Mouse (Mus musculus): ENCODE data around the gene Thyn1. TPM values are rescaled to one million over a fixed set of nuclear protein-coding genes. Genes with fewer than 3 reads are reported as not detected.

The Thyn1 gene
- polyA plus RNA-seq (2015; fragmentation: Nextera tagmentation; extraction: Ambion mirVana), result 134 and 142 TPM in 2 replicates

GRCm38 (mm10) chr9:26999461-27000395, at the start of gene Thyn1, which contains the start of gene Acad8:
Thyn1 (plus strand) TSS chr9:26999710.
Acad8 (minus strand) TSS chr9:26999566.
- Histone ChIP-seq H3K9ac (peak within 1 kb of the TSS; percentile 83), H3K4me2 (peak within 1 kb of the TSS; percentile 87), H3K27me3 (no peaks in the 10 kb centered on the region), H3K4me1 (replicated peaks) (peaks cover 26% of the 10 kb centered on the region), H3K27ac (peak within 1 kb of the TSS; percentile 76), H3K4me3 (peak within 1 kb of the TSS; percentile 73), H3K9me3 (no peaks in the 10 kb centered on the region), H3K36me3 (peaks cover 21% of the 10 kb centered on the region)
- peak; percentile 100 for ATAC-seq (ENCODE audit: low FRiP score)
- 1% methylated on average over 35 of the region's 35 CpGs for WGBS

- Histone ChIP-seq H3K36me3 (peaks cover 64% of the 10 kb centered on the region), H3K9me3 (no peaks in the 10 kb centered on the region), H3K4me1 (replicated peaks) (no peaks in the 10 kb centered on the region), H3K27ac (no peak overlapping the region), H3K4me3 (no peak overlapping the region), H3K4me2 (no peak overlapping the region), H3K27me3 (no peaks in the 10 kb centered on the region), H3K9ac (no peak overlapping the region)
- ATAC-seq (ENCODE audit: low FRiP score), result no peak
- WGBS, result 94% methylated on average over 9 of the region's 9 CpGs
Measured at GRCm38 (mm10) chr9:26977754-26978153, 21.8 kb upstream of the Thyn1 start.

- Histone ChIP-seq H3K4me1 (replicated peaks) (no peaks in the 10 kb centered on the region), H3K9ac (no peak overlapping the region), H3K27me3 (no peaks in the 10 kb centered on the region), H3K27ac (no peak overlapping the region), H3K4me2 (no peak overlapping the region), H3K36me3 (peaks cover 62% of the 10 kb centered on the region), H3K4me3 (no peak overlapping the region), H3K9me3 (no peaks in the 10 kb centered on the region)
- WGBS, result 89% methylated on average over 3 of the region's 3 CpGs
- no peak for ATAC-seq (ENCODE audit: low FRiP score)
Measured at GRCm38 (mm10) chr9:26978776-26979175, 20.7 kb upstream of the Thyn1 start.

- no peaks in the 10 kb centered on the region for H3K9me3 ChIP-seq
- no peak overlapping the region for H3K27ac ChIP-seq
- H3K9ac ChIP-seq, result no peak overlapping the region
- H3K4me2 ChIP-seq, result no peak overlapping the region
- no peaks in the 10 kb centered on the region for H3K4me1 ChIP-seq (replicated peaks)
- no peak for ATAC-seq (ENCODE audit: low FRiP score)
- no peak overlapping the region for H3K4me3 ChIP-seq
- 96% methylated on average over 2 of the region's 2 CpGs for WGBS
- no peaks in the 10 kb centered on the region for H3K27me3 ChIP-seq
- peaks cover 67% of the 10 kb centered on the region for H3K36me3 ChIP-seq
Measured at GRCm38 (mm10) chr9:26985090-26985613, 14.4 kb upstream of the Thyn1 start.

- ATAC-seq (ENCODE audit: low FRiP score), result no peak
- WGBS, result 96% methylated on average over 6 of the region's 6 CpGs
- Histone ChIP-seq H3K9me3 (no peaks in the 10 kb centered on the region), H3K27ac (no peak overlapping the region), H3K4me2 (no peak overlapping the region), H3K27me3 (no peaks in the 10 kb centered on the region), H3K4me3 (no peak overlapping the region), H3K4me1 (replicated peaks) (no peaks in the 10 kb centered on the region), H3K9ac (no peak overlapping the region), H3K36me3 (peaks cover 69% of the 10 kb centered on the region)
Measured at GRCm38 (mm10) chr9:26985668-26986277, 13.7 kb upstream of the Thyn1 start.

GRCm38 (mm10) chr9:26990181-26990580, 9.3 kb upstream of the Thyn1 start:
- H3K36me3 ChIP-seq, result peaks cover 62% of the 10 kb centered on the region
- H3K4me1 ChIP-seq (replicated peaks), result no peaks in the 10 kb centered on the region
- no peak for ATAC-seq (ENCODE audit: low FRiP score)
- no peak overlapping the region for H3K9ac ChIP-seq
- H3K9me3 ChIP-seq, result no peaks in the 10 kb centered on the region
- no peak overlapping the region for H3K4me3 ChIP-seq
- H3K27ac ChIP-seq, result no peak overlapping the region
- H3K27me3 ChIP-seq, result no peaks in the 10 kb centered on the region
- no peak overlapping the region for H3K4me2 ChIP-seq
- 89% methylated on average over 4 of the region's 4 CpGs for WGBS

GRCm38 (mm10) chr9:26993118-26993517, 6.4 kb upstream of the Thyn1 start:
- 96% methylated on average over 10 of the region's 10 CpGs for WGBS
- Histone ChIP-seq H3K4me1 (replicated peaks) (peaks cover 3% of the 10 kb centered on the region), H3K27ac (no peak overlapping the region), H3K9me3 (no peaks in the 10 kb centered on the region), H3K4me3 (no peak overlapping the region), H3K36me3 (peaks cover 40% of the 10 kb centered on the region), H3K27me3 (no peaks in the 10 kb centered on the region), H3K4me2 (no peak overlapping the region), H3K9ac (no peak overlapping the region)
- ATAC-seq (ENCODE audit: low FRiP score), result no peak

GRCm38 (mm10) chr9:26993900-26994299, 5.6 kb upstream of the Thyn1 start:
- Histone ChIP-seq H3K9me3 (no peaks in the 10 kb centered on the region), H3K4me3 (no peak overlapping the region), H3K9ac (no peak overlapping the region), H3K4me1 (replicated peaks) (peaks cover 5% of the 10 kb centered on the region), H3K27me3 (no peaks in the 10 kb centered on the region), H3K4me2 (no peak overlapping the region), H3K27ac (no peak overlapping the region), H3K36me3 (peaks cover 32% of the 10 kb centered on the region)
- 71% methylated on average over 3 of the region's 3 CpGs for WGBS
- no peak for ATAC-seq (ENCODE audit: low FRiP score)

- ATAC-seq (ENCODE audit: low FRiP score), result no peak
- Histone ChIP-seq H3K36me3 (peaks cover under 1% of the 10 kb centered on the region), H3K4me1 (replicated peaks) (peaks cover 26% of the 10 kb centered on the region), H3K4me2 (no peak overlapping the region), H3K27ac (no peak overlapping the region), H3K9ac (no peak overlapping the region), H3K4me3 (no peak overlapping the region), H3K9me3 (no peaks in the 10 kb centered on the region), H3K27me3 (no peaks in the 10 kb centered on the region)
- 96% methylated on average over 3 of the region's 3 CpGs for WGBS
Measured at GRCm38 (mm10) chr9:26997062-26997461, 2.4 kb upstream of the Thyn1 start.

- no peaks in the 10 kb centered on the region for H3K36me3 ChIP-seq
- no peak overlapping the region for H3K4me3 ChIP-seq
- peaks cover 26% of the 10 kb centered on the region for H3K4me1 ChIP-seq (replicated peaks)
- WGBS, result 94% methylated on average over 2 of the region's 2 CpGs
- no peak overlapping the region for H3K9ac ChIP-seq
- no peak for ATAC-seq (ENCODE audit: low FRiP score)
- H3K27ac ChIP-seq, result no peak overlapping the region
- no peaks in the 10 kb centered on the region for H3K9me3 ChIP-seq
- no peak overlapping the region for H3K4me2 ChIP-seq
- no peaks in the 10 kb centered on the region for H3K27me3 ChIP-seq
Measured at GRCm38 (mm10) chr9:26997501-26997900, 2.0 kb upstream of the Thyn1 start.

GRCm38 (mm10) chr9:26998669-26999460, 645 bp upstream of the Thyn1 start:
- no peaks in the 10 kb centered on the region for H3K9me3 ChIP-seq
- WGBS, result 4% methylated on average over 29 of the region's 29 CpGs
- peak overlapping the region; percentile 87 for H3K4me2 ChIP-seq
- H3K4me3 ChIP-seq, result peak overlapping the region; percentile 73
- H3K27me3 ChIP-seq, result no peaks in the 10 kb centered on the region
- peak overlapping the region; percentile 83 for H3K9ac ChIP-seq
- H3K36me3 ChIP-seq, result peaks cover 13% of the 10 kb centered on the region
- H3K27ac ChIP-seq, result peak overlapping the region; percentile 74
- peaks cover 26% of the 10 kb centered on the region for H3K4me1 ChIP-seq (replicated peaks)
- ATAC-seq (ENCODE audit: low FRiP score), result peak; percentile 81

GRCm38 (mm10) chr9:27005231-27005630, 5.7 kb downstream of the Thyn1 start:
- WGBS, result 88% methylated on average over 3 of the region's 3 CpGs
- Histone ChIP-seq H3K36me3 (peaks cover 76% of the 10 kb centered on the region), H3K27ac (peak overlapping the region; percentile 55), H3K4me1 (replicated peaks) (peaks cover 16% of the 10 kb centered on the region), H3K27me3 (no peaks in the 10 kb centered on the region), H3K4me3 (no peak overlapping the region), H3K9me3 (no peaks in the 10 kb centered on the region), H3K9ac (no peak overlapping the region), H3K4me2 (no peak overlapping the region)
- ATAC-seq (ENCODE audit: low FRiP score), result no peak

Data from hindbrain, embryonic 13.5 days (tissue).